Mouse (Mus musculus) T-helper 1 cell (primary cell): ENCODE data around the gene Smarca4.

Experiments
- in situ Hi-C: fragments of 300-600 bp; cut with MboI, MseI; formaldehyde crosslinking; loops from one replicate; pipeline ENCODE4 v1.15.1; 2025; ENCODE audit warnings: high pct_unique_total_duplicates

Smarca4 gene

DNA sequence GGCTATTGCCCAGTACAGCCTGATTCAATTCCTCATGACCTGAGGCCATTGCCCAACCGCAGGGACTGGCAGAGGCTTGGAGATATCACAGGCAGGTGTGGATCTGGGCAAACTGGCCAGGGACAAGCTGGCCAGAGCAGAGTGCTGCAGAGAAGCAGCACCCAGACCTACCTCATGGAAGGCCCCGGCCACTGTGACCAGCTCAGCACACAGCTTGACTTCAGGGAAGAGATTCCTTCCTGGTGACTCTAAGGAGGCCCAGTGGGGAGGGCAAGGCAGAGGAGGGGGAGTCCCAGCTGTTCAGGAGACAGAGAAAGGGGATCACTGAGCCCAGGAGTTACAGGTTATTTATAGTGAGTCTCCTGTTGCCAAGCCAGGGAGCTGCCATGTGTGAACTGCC lies 105.1 kb downstream of the Smarca4 start:
- in situ Hi-C loops: no loop called here

DNA sequence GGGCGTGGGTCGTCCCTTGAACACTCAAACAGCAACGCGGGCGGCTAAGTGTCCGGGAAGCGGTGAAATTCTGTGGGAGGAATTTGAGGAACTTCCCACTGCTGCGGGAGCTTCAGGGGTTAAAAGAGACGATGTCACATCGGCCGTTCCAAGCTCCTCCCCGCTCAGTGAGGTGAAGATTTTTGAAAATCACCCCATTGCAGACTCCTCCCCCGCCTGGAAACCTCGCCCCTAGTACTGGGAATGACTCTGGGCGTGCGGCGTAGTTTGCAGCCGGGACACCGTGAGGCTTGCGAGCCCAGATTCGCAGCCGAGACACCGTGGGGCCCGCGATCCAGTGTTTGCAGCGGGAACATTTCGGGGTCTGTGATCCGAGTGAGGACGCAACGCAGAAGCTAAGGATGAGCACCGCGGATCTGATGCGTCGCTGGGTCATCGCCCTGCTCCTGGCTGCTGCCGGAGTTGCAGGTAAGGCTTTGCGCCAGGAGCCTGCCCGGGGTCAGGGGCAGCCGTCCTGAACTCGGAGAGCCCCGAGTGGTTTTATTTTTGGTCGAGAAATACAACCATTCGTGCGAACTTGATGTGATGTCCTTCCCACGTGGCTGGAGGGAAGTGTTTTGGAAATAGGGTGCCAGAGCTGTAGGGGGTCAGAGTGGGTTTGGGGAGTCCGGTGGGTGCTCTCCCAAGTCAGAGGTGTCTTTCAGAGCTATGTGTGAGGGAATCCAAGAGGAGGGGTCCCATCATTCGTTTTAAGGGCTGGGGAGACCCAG lies 107.6 kb downstream of the Smarca4 start, which contains the start of gene Ldlr:
Gene Ldlr (plus strand): TSS at position 107 of the 770 bp plus-strand sequence.
- in situ Hi-C loops: no loop called here

DNA sequence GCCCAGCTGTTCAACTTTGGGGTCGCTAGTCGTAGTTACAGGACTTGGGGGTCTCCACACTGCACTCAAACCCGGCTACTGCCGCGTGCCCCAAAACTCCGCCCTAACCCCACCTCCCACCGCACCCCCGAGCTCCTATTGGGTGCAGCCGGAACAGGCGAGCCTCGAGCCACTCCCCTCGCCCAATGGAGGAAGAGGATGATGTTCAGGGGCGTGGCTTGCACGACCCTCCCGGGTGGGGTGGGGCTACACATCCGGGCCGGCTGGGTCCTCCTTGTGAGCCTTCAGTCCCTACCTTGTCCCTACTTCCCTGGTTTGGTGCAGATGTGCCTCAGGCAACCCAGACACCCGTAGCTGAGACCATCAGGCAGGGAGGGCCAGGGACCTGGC lies 108.2 kb downstream of the Smarca4 start:
- in situ Hi-C loops: no loop called here

DNA sequence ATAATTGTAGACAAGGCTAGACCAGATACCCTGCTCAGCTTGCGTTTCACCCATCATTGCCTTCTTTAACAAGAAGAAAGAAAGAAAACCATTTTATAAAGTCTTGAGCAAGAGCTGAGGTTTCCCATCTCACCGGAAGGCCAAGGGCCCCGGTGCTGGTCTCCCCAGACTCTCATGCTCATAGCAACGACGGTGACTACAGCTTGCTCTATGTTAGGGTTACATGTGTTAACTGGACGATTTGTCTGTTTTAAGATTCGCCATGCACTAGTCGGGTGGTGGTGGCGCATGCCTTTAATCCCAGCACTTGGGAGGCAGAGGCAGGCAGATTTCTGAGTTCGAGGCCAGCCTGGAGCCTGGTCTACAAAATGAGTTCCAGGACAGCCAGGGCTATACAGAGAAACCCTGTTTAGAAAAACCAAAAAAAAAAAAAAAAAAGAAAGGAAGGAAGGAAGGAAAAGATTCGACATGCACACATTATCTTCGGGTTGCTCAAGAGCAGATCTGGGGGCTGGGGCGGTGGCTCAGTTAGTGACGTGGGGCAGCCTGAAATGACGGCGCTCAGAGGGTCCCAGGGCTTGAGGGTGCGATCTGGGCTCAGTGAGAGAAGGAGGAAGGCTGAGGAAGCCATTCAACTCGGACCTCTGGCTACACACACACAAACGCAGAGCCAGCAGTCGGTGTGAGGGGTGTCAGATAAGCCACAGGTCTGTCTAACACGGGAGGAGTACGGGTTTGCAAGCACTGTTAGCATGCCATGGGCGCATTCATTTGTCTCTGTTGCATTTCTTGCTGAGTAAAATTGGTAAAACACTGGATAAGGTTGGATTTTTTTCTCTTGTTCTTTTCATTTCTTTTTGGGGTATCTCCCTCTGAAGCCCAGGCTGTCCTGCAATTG lies 109.5 kb downstream of the Smarca4 start:
- in situ Hi-C loops: no loop called here

DNA sequence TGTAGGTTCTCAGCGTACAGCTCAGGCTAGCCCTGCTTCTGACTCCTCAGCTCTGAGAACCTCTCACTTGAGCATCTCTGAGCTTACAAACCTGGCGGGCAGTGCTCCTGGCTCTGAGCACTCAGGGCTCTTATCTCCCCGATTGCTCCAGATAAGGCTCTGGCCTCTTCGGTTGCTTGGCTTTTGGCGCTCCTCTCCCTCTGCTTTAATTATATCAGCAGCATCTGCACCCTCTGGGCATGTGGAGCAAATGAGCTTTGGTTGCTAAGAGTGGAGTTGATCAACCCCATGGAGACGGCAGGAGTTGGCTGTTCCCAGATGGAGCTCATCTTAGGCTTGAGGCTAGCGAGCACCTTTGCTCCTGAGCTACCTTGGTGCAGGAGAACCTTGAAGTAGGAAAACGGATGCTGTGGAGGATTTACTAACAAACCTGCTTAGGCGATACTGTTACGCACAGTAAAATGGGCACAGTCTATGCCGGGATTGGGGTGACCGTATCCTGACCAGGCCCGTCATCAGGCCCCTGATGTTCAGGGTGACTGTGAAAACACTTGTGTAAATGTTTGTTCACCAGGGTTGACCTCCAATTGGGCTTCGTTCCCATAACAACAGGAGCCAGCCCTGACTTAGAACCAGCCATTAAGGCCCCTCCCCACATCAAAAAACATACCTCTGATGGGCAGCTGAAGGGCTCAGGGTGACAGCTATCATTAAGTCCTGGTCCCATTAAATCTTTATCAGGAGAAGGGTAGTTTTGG lies 110.4 kb downstream of the Smarca4 start:
- in situ Hi-C loops: no loop called here

DNA sequence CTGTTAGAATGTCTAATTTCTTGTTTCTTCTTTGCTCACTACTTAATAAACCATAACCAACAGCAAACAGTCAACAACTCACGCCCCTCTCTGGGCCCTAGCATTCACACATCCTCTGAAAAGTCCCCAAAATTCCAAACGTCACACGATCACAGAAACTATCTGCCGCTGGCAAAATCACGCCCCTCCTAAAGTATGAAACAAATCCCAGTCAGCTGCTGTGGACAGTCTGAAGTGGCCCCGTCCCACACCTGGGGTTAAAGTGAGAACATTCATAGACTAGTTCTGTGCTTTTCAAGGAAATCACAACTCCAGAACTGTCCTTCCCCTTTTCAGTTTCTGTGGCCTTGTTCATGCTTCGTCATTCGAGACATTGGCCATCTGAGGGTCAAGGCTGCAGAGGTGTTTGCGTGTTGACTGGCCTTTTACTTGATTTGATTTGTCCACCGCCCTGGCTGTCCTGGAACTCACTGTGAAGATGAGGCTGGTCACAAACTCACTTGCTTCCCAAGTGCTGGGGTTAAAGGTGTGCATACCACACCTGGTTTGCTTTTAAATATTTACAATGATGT lies 112.4 kb downstream of the Smarca4 start:
- in situ Hi-C loops: no loop called here

DNA sequence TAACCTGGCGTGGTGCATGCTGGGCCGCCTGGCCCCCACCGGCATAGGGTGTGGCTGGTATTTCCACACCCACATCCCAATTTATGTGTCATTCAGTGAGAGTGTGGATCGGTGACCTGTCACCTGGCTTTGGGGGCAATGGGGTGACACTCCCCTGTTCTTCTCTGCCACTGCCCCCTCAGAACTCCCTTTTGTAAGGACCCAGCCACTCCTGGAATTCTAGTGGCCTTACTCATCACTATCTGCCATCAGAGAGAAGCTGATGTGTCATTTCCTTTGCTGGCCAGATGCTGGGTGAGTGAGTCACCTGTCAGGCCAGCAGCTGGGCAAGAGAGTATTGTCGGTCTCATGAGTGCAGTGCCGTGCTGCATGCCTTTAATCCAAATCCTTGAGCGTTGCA lies 113.3 kb downstream of the Smarca4 start:
- in situ Hi-C loops: no loop called here

DNA sequence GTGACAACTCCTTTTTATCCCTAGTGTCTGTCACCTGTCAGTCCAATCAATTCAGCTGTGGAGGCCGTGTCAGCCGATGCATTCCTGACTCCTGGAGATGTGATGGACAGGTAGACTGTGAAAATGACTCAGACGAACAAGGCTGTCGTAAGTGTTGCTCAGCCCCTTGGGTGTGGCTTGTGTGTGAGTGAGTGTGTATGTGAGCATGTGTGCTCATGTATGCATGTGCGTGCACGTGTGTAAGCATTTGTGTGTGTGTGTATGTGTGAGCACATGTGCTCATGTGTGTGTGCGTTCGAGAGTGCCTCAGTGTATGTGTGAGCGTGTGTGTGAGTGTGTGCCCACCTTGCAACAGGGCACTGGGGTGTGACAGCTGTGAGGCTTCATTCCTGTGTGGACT lies 116.3 kb downstream of the Smarca4 start:
- in situ Hi-C loops: loop anchor here (10.0 kb wide), 1 partner anchor 807 kb away; no protein-coding TSS in a partner anchor

DNA sequence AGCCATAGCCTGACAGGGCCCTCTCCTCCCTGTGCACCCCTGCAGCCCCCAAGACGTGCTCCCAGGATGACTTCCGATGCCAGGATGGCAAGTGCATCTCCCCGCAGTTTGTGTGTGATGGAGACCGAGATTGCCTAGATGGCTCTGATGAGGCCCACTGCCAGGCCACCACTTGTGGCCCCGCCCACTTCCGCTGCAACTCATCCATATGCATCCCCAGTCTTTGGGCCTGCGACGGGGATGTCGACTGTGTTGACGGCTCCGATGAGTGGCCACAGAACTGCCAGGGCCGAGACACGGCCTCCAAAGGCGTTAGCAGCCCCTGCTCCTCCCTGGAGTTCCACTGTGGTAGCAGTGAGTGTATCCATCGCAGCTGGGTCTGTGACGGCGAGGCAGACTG lies 117.5 kb downstream of the Smarca4 start:
- in situ Hi-C loops: loop anchor here (10.0 kb wide), 1 partner anchor 809 kb away; no protein-coding TSS in a partner anchor

DNA sequence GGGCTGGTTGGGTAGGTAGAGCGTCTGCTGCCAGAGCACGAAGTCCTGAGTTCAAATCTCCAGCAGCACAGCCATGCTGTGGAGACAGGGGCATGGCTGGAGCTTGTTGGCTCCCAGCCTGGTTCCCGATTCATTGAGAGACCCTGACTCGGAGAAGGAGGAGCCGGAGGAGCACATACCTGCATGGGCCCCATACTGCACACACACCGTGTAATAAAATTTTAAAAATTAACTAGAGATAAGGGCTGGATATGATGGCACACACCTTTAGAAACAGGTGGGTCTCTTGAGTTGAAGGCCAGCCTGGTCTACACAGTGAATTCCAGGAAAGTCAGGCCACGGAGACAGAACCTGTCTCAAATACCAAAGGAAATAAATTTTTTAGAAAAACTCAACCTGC lies 118.0 kb downstream of the Smarca4 start:
- in situ Hi-C loops: loop anchor here (10.0 kb wide), 1 partner anchor 809 kb away; no protein-coding TSS in a partner anchor

DNA sequence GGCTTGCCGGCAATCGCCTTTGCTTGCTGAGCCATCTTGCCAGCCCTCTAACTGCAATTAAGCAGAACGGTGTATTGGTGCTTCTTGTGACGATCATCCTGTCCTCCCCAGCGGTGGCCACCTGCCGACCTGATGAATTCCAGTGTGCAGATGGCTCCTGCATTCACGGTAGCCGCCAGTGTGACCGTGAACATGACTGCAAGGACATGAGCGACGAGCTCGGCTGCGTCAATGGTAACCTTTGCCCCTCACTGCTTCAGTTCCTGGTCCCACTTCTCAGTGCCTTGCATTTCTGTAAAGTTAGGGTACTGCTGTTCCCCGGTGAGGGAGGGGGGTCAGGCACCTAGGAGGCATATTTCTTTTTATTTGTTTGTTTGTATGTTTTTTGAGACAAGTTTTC lies 119.2 kb downstream of the Smarca4 start:
- in situ Hi-C loops: loop anchor here (10.0 kb wide), 1 partner anchor 810 kb away; no protein-coding TSS in a partner anchor

DNA sequence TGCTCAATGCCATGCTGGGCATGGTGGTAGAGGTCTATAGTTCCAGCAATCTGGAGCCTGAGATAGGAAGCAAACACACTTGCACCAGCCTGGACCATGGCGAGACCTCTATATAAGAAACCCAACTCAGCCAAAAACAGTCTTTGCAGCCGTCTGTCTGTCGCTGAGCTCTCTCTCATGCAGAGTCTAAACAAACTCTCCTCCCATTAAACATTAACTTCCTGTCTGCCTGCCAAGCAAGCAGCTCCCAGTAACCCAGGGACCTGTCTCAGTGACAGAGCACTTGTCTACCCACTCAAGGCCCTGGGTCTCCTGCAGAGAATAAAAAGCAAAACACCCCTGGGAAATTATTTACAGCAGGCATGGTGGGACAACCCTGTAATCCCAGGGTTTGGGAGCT lies 120.6 kb downstream of the Smarca4 start:
- in situ Hi-C loops: loop anchor here (10.0 kb wide), 1 partner anchor 812 kb away; no protein-coding TSS in a partner anchor

DNA sequence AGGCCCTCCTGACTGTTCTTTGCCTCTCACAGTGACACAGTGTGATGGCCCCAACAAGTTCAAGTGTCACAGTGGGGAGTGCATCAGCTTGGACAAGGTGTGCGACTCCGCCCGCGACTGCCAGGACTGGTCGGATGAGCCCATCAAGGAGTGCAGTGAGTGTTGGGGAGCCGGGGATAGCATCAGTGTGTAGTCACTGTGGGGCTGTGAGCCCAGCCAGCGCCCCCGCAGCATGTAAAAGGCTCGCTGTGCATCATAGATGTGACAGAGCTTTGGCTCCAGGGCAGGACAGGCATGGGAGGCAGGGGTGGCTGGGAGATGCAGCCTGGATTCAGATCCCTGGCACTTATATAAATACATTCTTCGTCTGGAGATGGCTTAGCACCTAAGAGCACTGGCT lies 121.2 kb downstream of the Smarca4 start:
- in situ Hi-C loops: loop anchor here (10.0 kb wide), 1 partner anchor 812 kb away; no protein-coding TSS in a partner anchor

DNA sequence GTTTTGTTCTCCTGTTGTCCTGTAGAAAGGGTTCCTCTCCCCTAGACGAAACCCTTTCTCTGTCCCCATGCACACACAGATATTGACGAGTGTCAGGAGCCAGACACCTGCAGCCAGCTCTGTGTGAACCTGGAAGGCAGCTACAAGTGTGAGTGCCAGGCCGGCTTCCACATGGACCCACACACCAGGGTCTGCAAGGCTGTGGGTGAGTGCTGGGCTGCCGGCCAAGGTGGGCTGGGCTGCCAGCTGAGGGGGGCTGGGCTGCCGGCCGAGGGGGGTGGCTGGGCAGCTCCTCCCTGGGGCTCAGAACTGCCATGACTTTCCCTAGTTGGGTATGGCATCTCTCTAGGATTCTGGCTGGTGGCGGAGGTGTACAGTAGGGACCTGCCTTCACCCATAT lies 122.8 kb downstream of the Smarca4 start:
- in situ Hi-C loops: loop anchor here (10.0 kb wide), 1 partner anchor 814 kb away; no protein-coding TSS in a partner anchor

DNA sequence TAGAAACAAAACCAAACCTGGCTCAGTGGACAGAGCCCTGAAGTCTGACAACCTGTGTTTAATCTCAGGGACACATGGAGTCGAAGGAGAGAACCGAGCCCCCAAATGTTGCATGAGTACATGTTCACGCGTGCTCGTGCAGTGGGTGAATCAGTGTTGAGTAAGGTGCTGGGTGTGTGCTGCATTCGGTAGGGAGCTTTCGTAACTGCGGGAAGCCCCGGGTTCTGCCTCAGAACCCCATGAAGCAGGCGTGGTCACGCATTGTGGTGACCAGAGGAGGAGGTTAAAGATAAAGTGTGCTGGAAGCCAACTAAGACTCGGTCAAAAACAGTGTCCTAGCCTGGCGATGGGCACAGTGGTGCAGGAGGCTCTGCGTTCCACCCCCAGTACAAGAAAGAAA lies 124.5 kb downstream of the Smarca4 start:
- in situ Hi-C loops: no loop called here

DNA sequence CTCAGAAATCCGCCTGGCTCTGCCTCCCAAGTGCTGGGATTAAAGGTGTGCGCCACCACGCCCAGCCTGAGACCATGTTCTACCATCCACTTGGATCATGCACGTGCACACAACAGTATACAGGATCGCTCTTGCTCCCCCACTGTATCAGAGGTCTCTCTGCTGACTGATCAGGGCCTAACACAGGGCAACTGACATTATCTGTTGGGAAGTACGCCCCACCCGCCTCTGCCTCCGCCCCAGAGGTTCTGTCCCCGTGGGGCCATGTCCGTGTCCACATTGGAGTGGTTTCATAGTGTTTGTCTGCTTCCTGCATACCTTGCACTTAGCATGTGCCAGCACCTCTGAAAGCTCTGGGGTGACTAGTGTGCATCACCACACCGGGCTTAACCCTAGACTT lies 125.5 kb downstream of the Smarca4 start:
- in situ Hi-C loops: no loop called here

DNA sequence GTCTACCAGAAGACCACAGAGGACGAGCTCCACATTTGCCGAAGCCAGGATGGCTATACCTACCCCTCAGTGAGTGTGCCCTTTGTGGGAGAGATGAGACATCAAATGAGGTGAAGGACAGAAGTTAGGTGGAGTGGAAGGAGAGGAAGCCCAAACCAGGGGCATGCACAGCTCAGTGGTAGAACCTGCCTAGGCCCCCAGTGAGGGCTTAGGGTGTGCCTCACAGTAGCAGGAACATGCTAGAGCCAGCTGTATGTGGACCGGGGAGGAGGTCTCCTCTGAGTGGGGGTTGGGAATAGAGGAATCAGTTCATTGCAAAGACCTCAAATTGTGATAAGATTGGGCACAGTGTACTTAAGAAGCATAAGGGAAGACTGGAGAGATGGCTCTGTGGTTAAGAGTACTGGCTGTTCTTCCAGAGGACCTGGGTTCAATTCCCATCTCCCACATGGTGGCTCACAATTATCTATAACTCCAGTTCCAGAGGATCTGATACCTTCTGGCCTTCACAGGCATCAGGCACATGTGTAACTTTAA lies 131.3 kb downstream of the Smarca4 start:
- in situ Hi-C loops: no loop called here

DNA sequence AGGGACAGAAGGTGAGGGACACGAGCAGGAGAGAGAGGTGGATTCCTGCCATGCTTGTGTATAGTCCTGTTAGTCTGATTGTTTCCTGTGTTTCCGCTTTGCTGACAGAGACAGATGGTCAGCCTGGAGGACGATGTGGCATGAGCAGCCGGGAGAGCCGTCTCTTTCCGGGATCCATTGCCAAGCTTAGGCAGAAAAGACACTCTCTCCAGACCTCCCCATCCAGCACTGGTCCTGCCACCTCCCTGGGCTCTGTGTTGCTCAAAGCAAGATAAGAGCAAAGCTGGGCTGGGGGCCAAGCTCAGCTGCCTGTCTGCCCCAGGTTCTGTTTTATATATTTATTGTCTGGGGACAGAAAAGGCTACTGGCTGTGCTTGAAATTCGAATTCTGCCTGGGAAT lies 132.1 kb downstream of the Smarca4 start:
- in situ Hi-C loops: no loop called here

DNA sequence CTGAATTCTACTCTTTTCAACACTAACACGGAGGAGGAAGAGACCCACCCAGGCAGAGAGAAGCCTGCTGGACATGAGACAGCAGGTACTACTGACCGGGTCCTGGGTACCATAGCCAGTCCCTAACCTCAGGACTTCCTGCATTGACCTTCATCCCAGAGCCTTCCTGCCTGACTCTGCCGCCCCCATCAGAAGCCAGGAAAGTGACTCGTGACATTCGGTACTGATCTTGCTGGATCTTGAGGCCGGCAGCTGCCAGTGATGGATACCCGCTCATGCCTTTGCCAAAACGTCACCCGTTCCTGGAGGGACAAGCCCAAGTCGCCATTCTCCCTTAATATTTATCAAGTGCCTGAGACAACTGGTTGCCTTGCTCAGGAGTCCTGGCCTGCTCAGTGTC lies 132.5 kb downstream of the Smarca4 start:
- in situ Hi-C loops: no loop called here

DNA sequence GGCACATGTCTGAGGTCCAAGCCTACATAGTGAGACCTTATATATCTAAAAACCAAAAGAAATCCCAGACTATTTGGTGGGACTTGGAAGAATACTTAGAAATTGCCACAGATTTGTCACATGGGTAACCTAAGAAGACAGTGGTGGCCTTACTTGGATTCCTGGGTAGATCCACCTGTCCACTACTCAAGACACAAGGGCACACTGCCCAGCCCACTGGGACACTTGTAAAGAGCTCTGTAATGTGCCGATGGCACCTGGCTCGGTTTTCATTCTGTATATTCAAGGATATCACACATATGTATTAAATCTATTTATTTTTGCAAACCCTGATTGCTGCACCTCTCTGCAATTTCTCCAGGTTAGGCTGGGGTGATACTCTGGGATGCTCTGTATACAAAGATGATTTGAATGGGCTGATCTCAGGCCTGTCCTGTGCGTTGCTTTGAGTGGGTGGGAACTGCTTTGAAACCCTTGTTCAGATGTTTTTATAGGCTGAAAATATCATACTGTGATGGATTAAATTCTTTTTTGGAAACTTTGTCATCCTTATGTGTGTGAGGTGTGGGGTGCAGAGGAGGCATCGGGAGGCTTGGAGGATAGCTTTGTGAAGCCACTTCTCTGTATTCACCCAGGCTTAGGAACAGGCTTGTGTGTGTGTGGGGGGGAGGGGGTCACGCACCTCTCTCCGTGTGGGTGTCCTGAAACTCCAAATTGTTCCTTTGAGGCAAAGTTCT lies 133.6 kb downstream of the Smarca4 start:
- in situ Hi-C loops: no loop called here
